Mouse (Mus musculus) liver, embryonic 11.5 days (tissue): ENCODE measurements at regions not wholly inside any gene's neighbourhood (a gene's known extent, or its start where the extent isn't known, plus 50 kb on each side); places are given as distances from the start of the nearest gene placed in this dataset.

Experiments
- ATAC-seq: fragments of 200-750 bp; cut with Nextera tagmentation; replicated peaks from 2 replicates; pipeline ENCODE4 v1.8.0; 2017; ENCODE audit warnings: moderate number of reproducible peaks, mild to moderate bottlenecking, moderate TSS enrichment, moderate library complexity; ENCODE audit not compliant: low FRiP score
- DNase-seq: peaks from one replicate; pipeline ENCODE4 v3.0.0-alpha.2; 2017; ENCODE audit warnings: low spot score
- H3K27ac ChIP-seq: fragments of 300-500 bp; sonication (generic); 2 replicates; pipeline ENCODE4 v1.5.1; 2014; ENCODE audit warnings: mild to moderate bottlenecking, low read depth, low read length, control low read depth
- H3K27me3 ChIP-seq: fragments of 300-500 bp; sonication (generic); replicated peaks from 2 replicates; pipeline ENCODE4 v1.6.1; 2014; ENCODE audit warnings: low read length, mixed read lengths; ENCODE audit not compliant: control insufficient read depth, insufficient read depth
- H3K36me3 ChIP-seq: fragments of 300-500 bp; sonication (generic); 2 replicates; pipeline ENCODE4 v1.6.1; 2014; ENCODE audit warnings: mild to moderate bottlenecking, low read length, moderate library complexity, mixed read lengths; ENCODE audit not compliant: control insufficient read depth, insufficient read depth
- H3K4me1 ChIP-seq: fragments of 300-500 bp; sonication (generic); replicated peaks from 2 replicates; pipeline ENCODE4 v1.6.1; 2014; ENCODE audit warnings: low read length, mixed read lengths; ENCODE audit not compliant: control insufficient read depth, insufficient read depth
- H3K4me2 ChIP-seq: fragments of 300-500 bp; sonication (generic); 2 replicates; pipeline ENCODE4 v1.6.1; 2014; ENCODE audit warnings: mild to moderate bottlenecking, control low read depth, moderate library complexity
- H3K4me3 ChIP-seq: fragments of 300-500 bp; sonication (generic); 2 replicates; pipeline ENCODE4 v1.5.1; 2014; ENCODE audit warnings: low read depth, low read length, control low read depth
- H3K9ac ChIP-seq: fragments of 300-500 bp; sonication (generic); 2 replicates; pipeline ENCODE4 v1.6.1; 2014; ENCODE audit warnings: low read depth, low read length, control low read depth
- H3K9me3 ChIP-seq: fragments of 300-500 bp; sonication (generic); 2 replicates; pipeline ENCODE4 v1.6.1; 2016; ENCODE audit warnings: low read length, inconsistent platforms, mixed read lengths; ENCODE audit not compliant: control insufficient read depth
- WGBS: fragments of 180-500 bp; shearing (Covaris S2); extraction: QIAGEN DNeasy Blood & Tissue Kit; methylation state at CpG from one replicate; pipeline ENCODE4 v1.1.7; 2014; 5-methylcytosine and 5-hydroxymethylcytosine counted together

- Histone ChIP-seq H3K27me3 (no peaks in the 10 kb centered on the region; the same call in none of the 2 replicates), H3K4me2 (no peak overlapping the region), H3K9ac (no peak overlapping the region), H3K4me3 (no peak overlapping the region), H3K36me3 (no peaks in the 10 kb centered on the region), H3K9me3 (no peaks in the 10 kb centered on the region), H3K4me1 (no peaks in the 10 kb centered on the region), H3K27ac (no peak overlapping the region)
- whole genome bisulfite sequencing = 55% methylated on average over 2 of the region's 2 CpGs
- DNase-seq = no peak
- ATAC-seq = no peak
Measured at GRCm38 (mm10) chr5:118946994-118947393, 386.5 kb downstream of the Med13l start.

- no peak for DNase-seq
- H3K4me3 ChIP-seq = no peak overlapping the region
- WGBS = 81% methylated on average over 6 of the region's 6 CpGs
- no peak overlapping the region for H3K4me2 ChIP-seq
- no peaks in the 10 kb centered on the region; the same call in none of the 2 replicates for H3K27me3 ChIP-seq
- no peaks in the 10 kb centered on the region for H3K9me3 ChIP-seq
- no peaks in the 10 kb centered on the region for H3K36me3 ChIP-seq
- H3K9ac ChIP-seq = no peak overlapping the region
- H3K4me1 ChIP-seq = no peaks in the 10 kb centered on the region
- ATAC-seq = no peak
- no peak overlapping the region for H3K27ac ChIP-seq
Measured at GRCm38 (mm10) chr5:118948119-118948786, 387.8 kb downstream of the Med13l start.

- H3K27ac ChIP-seq = no peak overlapping the region
- H3K36me3 ChIP-seq = no peaks in the 10 kb centered on the region
- 79% methylated on average over 7 of the region's 7 CpGs for whole genome bisulfite sequencing
- H3K4me1 ChIP-seq = no peaks in the 10 kb centered on the region
- ATAC-seq (no peak), DNase-seq (no peak)
- no peak overlapping the region for H3K4me2 ChIP-seq
- no peaks in the 10 kb centered on the region; the same call in 1 of the 2 replicates for H3K27me3 ChIP-seq
- H3K9ac ChIP-seq = no peak overlapping the region
- no peaks in the 10 kb centered on the region for H3K9me3 ChIP-seq
- H3K4me3 ChIP-seq = no peak overlapping the region
Measured at GRCm38 (mm10) chr5:118951067-118951466, 390.6 kb downstream of the Med13l start.

GRCm38 (mm10) chr5:118960521-118961001 lies 400.1 kb downstream of the Med13l start:
- peaks cover 3% of the 10 kb centered on the region; the same call in 1 of the 2 replicates for H3K4me1 ChIP-seq

GRCm38 (mm10) chr5:118961091-118961490 lies 400.6 kb downstream of the Med13l start:
- ATAC-seq = no peak
- no peak overlapping the region for H3K9ac ChIP-seq
- H3K36me3 ChIP-seq = no peaks in the 10 kb centered on the region
- no peak overlapping the region for H3K4me3 ChIP-seq
- H3K4me2 ChIP-seq = no peak overlapping the region
- H3K4me1 ChIP-seq = peaks cover 3% of the 10 kb centered on the region; the same call in 1 of the 2 replicates
- no peak for DNase-seq
- 75% methylated on average over 11 of the region's 11 CpGs for WGBS
- H3K9me3 ChIP-seq = no peaks in the 10 kb centered on the region
- H3K27ac ChIP-seq = no peak overlapping the region
- H3K27me3 ChIP-seq = 0 out of 2 replicates have a peak, but pooled peaks cover 3% of the 10 kb centered on the region

More at GRCm38 (mm10) chr5:118960521-118961001, 400.1 kb downstream of the Med13l start:
- DNase-seq (no peak), ATAC-seq (no peak)
- WGBS = 70% methylated on average over 21 of the region's 21 CpGs
- Histone ChIP-seq H3K36me3 (no peaks in the 10 kb centered on the region), H3K27ac (no peak overlapping the region), H3K9ac (no peak overlapping the region), H3K4me3 (no peak overlapping the region), H3K4me2 (no peak overlapping the region), H3K9me3 (no peaks in the 10 kb centered on the region), H3K27me3 (0 out of 2 replicates have a peak, but pooled peaks cover 3% of the 10 kb centered on the region)

GRCm38 (mm10) chr5:118962152-118962551 lies 401.7 kb downstream of the Med13l start:
- Histone ChIP-seq H3K27ac (no peak overlapping the region), H3K4me2 (no peak overlapping the region), H3K4me1 (peaks cover 3% of the 10 kb centered on the region; the same call in 1 of the 2 replicates), H3K4me3 (no peak overlapping the region), H3K36me3 (no peaks in the 10 kb centered on the region), H3K27me3 (0 out of 2 replicates have a peak, but pooled peaks cover 3% of the 10 kb centered on the region), H3K9me3 (no peaks in the 10 kb centered on the region), H3K9ac (no peak overlapping the region)
- 86% methylated on average over 3 of the region's 3 CpGs for WGBS
- DNase-seq (no peak), ATAC-seq (no peak)

- 81% methylated on average over 3 of the region's 3 CpGs for WGBS
- no peaks in the 10 kb centered on the region for H3K36me3 ChIP-seq
- no peak overlapping the region for H3K4me3 ChIP-seq
- DNase-seq = no peak
- peaks cover 3% of the 10 kb centered on the region; the same call in 1 of the 2 replicates for H3K4me1 ChIP-seq
- no peak overlapping the region for H3K4me2 ChIP-seq
- ATAC-seq = no peak
- H3K27ac ChIP-seq = no peak overlapping the region
- no peaks in the 10 kb centered on the region for H3K9me3 ChIP-seq
- 0 out of 2 replicates have a peak, but pooled peaks cover 3% of the 10 kb centered on the region for H3K27me3 ChIP-seq
- H3K9ac ChIP-seq = no peak overlapping the region
Measured at GRCm38 (mm10) chr5:118963001-118963400, 402.5 kb downstream of the Med13l start.

- no peak overlapping the region for H3K4me2 ChIP-seq
- ATAC-seq (no peak), DNase-seq (no peak)
- 68% methylated on average over 6 of the region's 6 CpGs for WGBS
- no peak overlapping the region for H3K9ac ChIP-seq
- no peaks in the 10 kb centered on the region for H3K9me3 ChIP-seq
- no peak overlapping the region for H3K27ac ChIP-seq
- no peaks in the 10 kb centered on the region for H3K36me3 ChIP-seq
- 0 out of 2 replicates have a peak, but pooled peaks cover 3% of the 10 kb centered on the region for H3K27me3 ChIP-seq
- H3K4me1 ChIP-seq = no peaks in the 10 kb centered on the region
- no peak overlapping the region for H3K4me3 ChIP-seq
Measured at GRCm38 (mm10) chr5:118966901-118967300, 406.4 kb downstream of the Med13l start.

- Histone ChIP-seq H3K4me2 (no peak overlapping the region), H3K9ac (no peak overlapping the region), H3K36me3 (no peaks in the 10 kb centered on the region), H3K27ac (no peak overlapping the region), H3K9me3 (no peaks in the 10 kb centered on the region), H3K27me3 (0 out of 2 replicates have a peak, but pooled peaks cover 3% of the 10 kb centered on the region), H3K4me3 (no peak overlapping the region), H3K4me1 (no peaks in the 10 kb centered on the region)
- ATAC-seq (no peak), DNase-seq (no peak)
- WGBS = 56% methylated on average over 11 of the region's 11 CpGs
Measured at GRCm38 (mm10) chr5:118967718-118968117, 407.2 kb downstream of the Med13l start.
